Mouse (Mus musculus) limb, embryonic 14.5 days (tissue): ENCODE measurements around the gene Tctex1d1. TPM values are rescaled to one million over a fixed set of nuclear protein-coding genes. Genes with fewer than 3 reads are reported as not detected.

Source experiments
- ATAC-seq: fragments of 200-750 bp; cut with Nextera tagmentation; 2 replicates; pipeline ENCODE4 v1.8.0; 2017; ENCODE audit warnings: low read depth, moderate number of reproducible peaks, moderate TSS enrichment; ENCODE audit not compliant: low FRiP score
- DNase-seq: peaks from one replicate; pipeline ENCODE4 v3.0.0-alpha.2; 2015; ENCODE audit warnings: low spot score
- H3K27ac ChIP-seq: fragments of 300-500 bp; sonication (generic); replicated peaks from 2 replicates; pipeline ENCODE4 v1.5.1; 2014; ENCODE audit warnings: low read depth, mild to moderate bottlenecking, low read length, moderate library complexity, mixed read lengths
- H3K27me3 ChIP-seq: fragments of 300-500 bp; sonication (generic); 2 replicates; pipeline ENCODE4 v1.6.1; 2014; ENCODE audit warnings: low read length, mixed read lengths; ENCODE audit not compliant: control insufficient read depth, insufficient read depth
- H3K36me3 ChIP-seq: fragments of 300-500 bp; sonication (generic); 2 replicates; pipeline ENCODE4 v1.6.1; 2014; ENCODE audit warnings: mild to moderate bottlenecking, low read length, moderate library complexity, mixed read lengths; ENCODE audit not compliant: control insufficient read depth, insufficient read depth
- H3K4me1 ChIP-seq: fragments of 300-500 bp; sonication (generic); 2 replicates; pipeline ENCODE4 v1.6.1; 2014; ENCODE audit warnings: antibody characterized with exemption, low read length, mixed read lengths; ENCODE audit not compliant: control insufficient read depth, insufficient read depth
- H3K4me2 ChIP-seq: fragments of 300-500 bp; sonication (generic); replicated peaks from 2 replicates; pipeline ENCODE4 v1.6.1; 2014; ENCODE audit warnings: low read depth, mild to moderate bottlenecking, low read length, moderate library complexity; ENCODE audit not compliant: severe bottlenecking
- H3K4me3 ChIP-seq: fragments of 300-500 bp; sonication (generic); replicated peaks from 2 replicates; pipeline ENCODE4 v1.5.1; 2014; ENCODE audit warnings: low read length
- H3K9ac ChIP-seq: fragments of 300-500 bp; sonication (generic); 2 replicates; pipeline ENCODE4 v1.6.1; 2014; ENCODE audit warnings: mild to moderate bottlenecking, low read depth, low read length, moderate library complexity; ENCODE audit not compliant: severe bottlenecking
- H3K9me3 ChIP-seq: fragments of 300-500 bp; sonication (generic); 2 replicates; pipeline ENCODE4 v1.6.1; 2016; ENCODE audit warnings: low read length; ENCODE audit not compliant: control insufficient read depth
- POLR2A ChIP-seq: fragments of 200-500 bp; IDR thresholded peaks from 2 replicates; pipeline ENCODE4 v1.8.0; 2012; ENCODE audit warnings: inconsistent platforms, mild to moderate bottlenecking, moderate library complexity, borderline replicate concordance; ENCODE audit not compliant: insufficient read depth, insufficient read length; ENCODE audit errors: extremely low read depth
- WGBS: fragments of 180-500 bp; shearing (Covaris S2); extraction: QIAGEN DNeasy Blood & Tissue Kit; methylation state at CpG from one replicate; pipeline ENCODE4 v1.1.7; 2014; 5-methylcytosine and 5-hydroxymethylcytosine counted together
- polyA plus RNA-seq, 2 experiments: library from polyadenylated mRNA; depleted of rRNA in 1 of 2; stranded (reverse) in 1 of 2; unstranded in 1 of 2; fragments of >200 nt; fragmentation: Nextera tagmentation in 1 of 2; extraction: Ambion mirVana in 1 of 2; gene quantifications; 2 replicates each; pipeline versions ENCODE4 v1.2.1 to v1.2.3; 2012 to 2014

Gene Tctex1d1
- polyA plus RNA-seq, 2 experiments: 0.30 to 0.56 TPM

GRCm38 (mm10) chr4:102971159-102971558 is 7.2 kb upstream of the Tctex1d1 start:
- WGBS: 63% methylated on average over 5 of the region's 5 CpGs
- no peaks in the 10 kb centered on the region for H3K9me3 ChIP-seq
- no peak overlapping the region for H3K4me2 ChIP-seq
- H3K4me3 ChIP-seq: no peak overlapping the region
- ATAC-seq (no peak), DNase-seq (no peak)
- no peaks in the 10 kb centered on the region for H3K36me3 ChIP-seq
- H3K9ac ChIP-seq: no peak overlapping the region
- H3K4me1 ChIP-seq: no peaks in the 10 kb centered on the region
- no peaks in the 10 kb centered on the region for H3K27me3 ChIP-seq
- TF ChIP-seq POLR2A: no peak
- H3K27ac ChIP-seq: no peak overlapping the region

GRCm38 (mm10) chr4:102972071-102972470 is 6.3 kb upstream of the Tctex1d1 start:
- H3K4me2 ChIP-seq: no peak overlapping the region
- no peaks in the 10 kb centered on the region for H3K9me3 ChIP-seq
- H3K4me1 ChIP-seq: no peaks in the 10 kb centered on the region
- DNase-seq (no peak), ATAC-seq (no peak)
- no peak overlapping the region for H3K9ac ChIP-seq
- no peaks in the 10 kb centered on the region for H3K36me3 ChIP-seq
- no peak overlapping the region for H3K4me3 ChIP-seq
- no peak for TF ChIP-seq POLR2A
- no peaks in the 10 kb centered on the region for H3K27me3 ChIP-seq
- no peak overlapping the region for H3K27ac ChIP-seq
- WGBS: 77% methylated on average over 3 of the region's 3 CpGs

GRCm38 (mm10) chr4:102974172-102974571 is 4.2 kb upstream of the Tctex1d1 start:
- Histone ChIP-seq H3K4me1 (peaks cover 11% of the 10 kb centered on the region), H3K4me2 (no peak overlapping the region)

GRCm38 (mm10) chr4:102976290-102977275 is 1.8 kb upstream of the Tctex1d1 start:
- no peak overlapping the region for H3K4me3 ChIP-seq
- H3K27me3 ChIP-seq: no peaks in the 10 kb centered on the region
- TF ChIP-seq POLR2A: no peak
- DNase-seq (no peak), ATAC-seq (no peak)
- H3K27ac ChIP-seq: no peak overlapping the region
- no peaks in the 10 kb centered on the region for H3K9me3 ChIP-seq
- 48% methylated on average over 12 of the region's 12 CpGs for WGBS
- no peaks in the 10 kb centered on the region for H3K36me3 ChIP-seq
- H3K4me2 ChIP-seq: no peak overlapping the region
- peaks cover 11% of the 10 kb centered on the region for H3K4me1 ChIP-seq
- no peak overlapping the region for H3K9ac ChIP-seq

More at GRCm38 (mm10) chr4:102974172-102974571, 4.2 kb upstream of the Tctex1d1 start:
- Histone ChIP-seq H3K9ac (no peak overlapping the region), H3K27ac (no peak overlapping the region), H3K9me3 (no peaks in the 10 kb centered on the region), H3K4me3 (no peak overlapping the region), H3K27me3 (no peaks in the 10 kb centered on the region), H3K36me3 (no peaks in the 10 kb centered on the region)
- TF ChIP-seq POLR2A: no peak
- ATAC-seq (no peak), DNase-seq (no peak)
- 48% methylated on average over 5 of the region's 5 CpGs for WGBS

- H3K4me2 ChIP-seq: peak overlapping the region; percentile 48
- no peaks in the 10 kb centered on the region for H3K27me3 ChIP-seq
- no peaks in the 10 kb centered on the region for H3K36me3 ChIP-seq
- DNase-seq (no peak), ATAC-seq (no peak)
- no peaks in the 10 kb centered on the region for H3K9me3 ChIP-seq
- peaks cover 11% of the 10 kb centered on the region for H3K4me1 ChIP-seq
- H3K4me3 ChIP-seq: peak overlapping the region; percentile 26
- H3K9ac ChIP-seq: no peak overlapping the region
- TF ChIP-seq POLR2A: no peak
- H3K27ac ChIP-seq: no peak overlapping the region
- 6% methylated on average over 16 of the region's 16 CpGs for WGBS
These were observed 556 bp upstream of the Tctex1d1 start for GRCm38 (mm10) chr4:102977778-102978321.
